Mouse (Mus musculus) embryonic fibroblast, embryonic 13.5 days (primary cell): Measurements from ENCODE around the gene Cdh24.

Source experiments
- CTCF ChIP-seq: IDR thresholded peaks from 2 replicates; pipeline ENCODE4 v1.5.1; 2011; ENCODE audit warnings: mild to moderate bottlenecking, control low read depth, low read length, moderate library complexity, borderline replicate concordance; ENCODE audit not compliant: insufficient read depth
- POLR2A ChIP-seq: IDR thresholded peaks from 2 replicates; pipeline ENCODE4 v1.6.1; 2011; ENCODE audit warnings: low read depth, mild to moderate bottlenecking, control low read depth, low read length, moderate library complexity

GRCm38 (mm10) chr14:54624976-54625375 lies 16.2 kb downstream of the Cdh24 start:
- TF ChIP-seq POLR2A (no peak), CTCF (no peak)
